In the genomic region with DNA sequence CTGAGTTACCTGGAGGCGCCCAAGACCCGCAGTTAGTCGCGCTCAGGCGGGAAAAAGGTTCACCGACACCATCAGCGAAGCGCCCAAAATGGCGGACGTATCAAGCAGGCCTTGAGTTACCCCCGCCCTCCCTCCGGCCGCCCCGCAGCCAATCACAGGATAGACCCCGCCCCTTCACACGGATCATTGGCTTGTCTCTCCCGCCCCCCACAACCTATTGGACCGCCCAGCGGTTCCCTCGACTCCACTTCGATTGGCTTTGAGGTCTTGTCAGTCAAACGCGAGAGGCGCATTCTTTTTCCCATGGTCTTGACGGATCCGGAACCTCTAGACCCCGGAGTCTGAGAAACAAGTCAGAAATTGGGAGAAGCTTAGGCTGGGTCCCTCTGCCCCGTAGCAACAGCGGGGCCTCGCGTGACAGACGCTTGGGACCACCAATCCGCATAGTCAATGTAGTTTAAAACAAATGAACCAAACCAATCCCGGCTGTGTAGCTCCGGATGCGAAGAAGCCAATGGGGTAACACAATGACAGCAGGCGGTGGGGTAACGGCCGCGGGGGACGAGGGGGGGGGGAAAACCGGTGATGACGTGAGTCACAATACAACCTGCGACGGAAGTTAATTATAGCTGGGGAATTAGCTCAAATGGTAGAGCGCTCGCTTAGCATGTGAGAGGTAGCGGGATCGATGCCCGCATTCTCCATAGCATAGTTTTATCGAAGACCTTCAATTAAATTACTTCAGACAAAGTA, we compare ENCODE assay signal across 8 mouse cellular contexts. TPM values are rescaled to one million over a fixed set of nuclear protein-coding genes. Genes with fewer than 3 reads are reported as not detected.
DNase-seq lines count a peak whose midpoint lies in the region; ATAC-seq and TF ChIP-seq lines count a peak whose summit lies in the region.

A gene (minus strand): TSS at position 118 of the 753 bp plus-strand sequence.

- H3K27ac ChIP-seq in hindbrain, embryonic 10.5 days: peak within 1 kb of the TSS; percentile 99
- H3K27ac ChIP-seq in lung, postnatal 0 days (ENCODE audit: low read length): peak within 1 kb of the TSS; percentile 96

- no peaks in the 10 kb centered on the region for H3K27me3 ChIP-seq in hindbrain, embryonic 10.5 days (ENCODE audit: insufficient read depth, poor library complexity, severe bottlenecking)
- H3K27me3 ChIP-seq in lung, postnatal 0 days (replicated peaks; ENCODE audit: insufficient read depth, low read length): no peaks in the 10 kb centered on the region

- TF ChIP-seq CTCF in lung, postnatal 0 days (IDR thresholded peaks at IDR 0.05): no peak

- peaks cover 8% of the 10 kb centered on the region for H3K36me3 ChIP-seq in hindbrain, embryonic 10.5 days
- H3K36me3 ChIP-seq in lung, postnatal 0 days (ENCODE audit: insufficient read depth, low read length): no peaks in the 10 kb centered on the region

- peaks cover 28% of the 10 kb centered on the region for H3K4me1 ChIP-seq in hindbrain, embryonic 10.5 days (replicated peaks)
- H3K4me1 ChIP-seq in lung, postnatal 0 days (ENCODE audit: insufficient read depth, low read depth, low read length): peaks cover 13% of the 10 kb centered on the region

- peak; percentile 25; the same call in 1 of the 2 replicates for TF ChIP-seq EP300 in lung, postnatal 0 days (IDR thresholded peaks at IDR 0.05)

- no peaks in the 10 kb centered on the region for H3K9me3 ChIP-seq in hindbrain, embryonic 10.5 days
- no peaks in the 10 kb centered on the region for H3K9me3 ChIP-seq in lung, postnatal 0 days (ENCODE audit: low read length)

- H3K4me2 ChIP-seq in lung, postnatal 0 days (replicated peaks; ENCODE audit: low read depth, low read length): peak within 1 kb of the TSS; percentile 73

- peak within 1 kb of the TSS; percentile 86 for H3K9ac ChIP-seq in lung, postnatal 0 days (replicated peaks; ENCODE audit: low read depth)

- DNase-seq in MN1 (ENCODE audit: low spot score): peak; percentile 98
- DNase-seq in cerebellum, adult 9-10 months: peak; percentile 99
- peak; percentile 98 for DNase-seq in hindbrain, embryonic 10.5 days (ENCODE audit: low spot score)
- DNase-seq in layer of hippocampus, adult 9-11 months: peak; percentile 99
- DNase-seq in lung, postnatal 0 days (ENCODE audit: low spot score): peak; percentile 100
- DNase-seq in ovary, postnatal 14 days (ENCODE audit: low spot score): peak; percentile 95
- DNase-seq in thymus, postnatal 14 days: peak; percentile 99

- WGBS in hindbrain, embryonic 10.5 days: under 1% methylated on average over 51 of the region's 51 CpGs
- under 1% methylated on average over 41 of the region's 51 CpGs for WGBS in lung, postnatal 0 days

- H3K4me3 ChIP-seq in hindbrain, embryonic 10.5 days: peak within 1 kb of the TSS; percentile 91
- peak within 1 kb of the TSS; percentile 93 for H3K4me3 ChIP-seq in lung, postnatal 0 days (ENCODE audit: low read depth, low read length)

- peak; percentile 95 for ATAC-seq in frontal cortex, adult (ENCODE audit: low TSS enrichment)
- peak; percentile 97 for ATAC-seq in lung, postnatal 0 days

RNA-seq across cellular contexts. Expression of the gene that starts here (rescaled TPM):
- 64.9 and 74.2 TPM in 2 replicates for polyA plus RNA-seq in hindbrain, embryonic 10.5 days (2016; fragmentation: Nextera tagmentation; extraction: Ambion mirVana)
- polyA plus RNA-seq in lung, postnatal 0 days (2015; fragmentation: Nextera tagmentation; extraction: Ambion mirVana): 30.6 and 33.6 TPM in 2 replicates

Comparison
In these comparisons a context has a peak if more than half of its experiments do, and no peak if none do; other contexts are left out.
1. Peak in every context shown above with its lines: DNase-seq, ATAC-seq, H3K4me3 ChIP-seq and H3K27ac ChIP-seq.